Mouse (Mus musculus) gastrocnemius, postnatal 36 days (tissue): ENCODE results near the gene Ptma. TPM values are rescaled to one million over a fixed set of nuclear protein-coding genes. Genes with fewer than 3 reads are reported as not detected.
"Not testable (repeated sequence)": the region's sequence is repeated elsewhere in the genome, so short reads cannot be mapped to it uniquely, and the experiment has no call there.

Experiments
- DNase-seq, 2 experiments: peaks; one replicate each; pipeline ENCODE4 v3.0.0; 2022
- intact Hi-C: fragments of 180-260 bp; cut with DNase I; formaldehyde crosslinking; loops from one replicate; pipeline ENCODE4 v1.15.1; 2025
- total RNA-seq, 2 experiments: library from RNA; stranded (reverse); gene quantifications; 2 replicates each; pipeline ENCODE4 v1.2.3; 2021

The Ptma gene
- total RNA-seq, 2 experiments from 2014 or later, result 74.6 to 88.0 TPM

GRCm38 (mm10) chr1:86510676-86511441, 15.7 kb upstream of the Ptma start:
- intact Hi-C loops, result no loop called here

GRCm38 (mm10) chr1:86512154-86512720, 14.3 kb upstream of the Ptma start:
- intact Hi-C loops, result no loop called here
- no peak for DNase-seq

More at GRCm38 (mm10) chr1:86510676-86511441, 15.7 kb upstream of the Ptma start:
- no peak for DNase-seq

- DNase-seq, intact Hi-C loops: not testable (repeated sequence)
Measured at GRCm38 (mm10) chr1:86513031-86513430, 13.5 kb upstream of the Ptma start.

- no peak for DNase-seq
- intact Hi-C loops, result no loop called here
Measured at GRCm38 (mm10) chr1:86515715-86516410, 10.7 kb upstream of the Ptma start.

GRCm38 (mm10) chr1:86517076-86517475, 9.4 kb upstream of the Ptma start:
- intact Hi-C loops, result no loop called here
- DNase-seq, result no peak

GRCm38 (mm10) chr1:86520361-86520760, 6.2 kb upstream of the Ptma start:
- no peak for DNase-seq
- intact Hi-C loops, result no loop called here

- DNase-seq, result peak in 1 of 2 experiments; percentile 52
- intact Hi-C loops, result loop anchor here (2.0 kb wide), 1 partner anchor 14 kb away; no protein-coding TSS in a partner anchor
Measured at GRCm38 (mm10) chr1:86522286-86522871, 4.1 kb upstream of the Ptma start.

- DNase-seq, result no peak
- intact Hi-C loops, result loop anchor here (2.0 kb wide), 1 partner anchor 15 kb away; no protein-coding TSS in a partner anchor
Measured at GRCm38 (mm10) chr1:86523776-86524618, 2.5 kb upstream of the Ptma start.

GRCm38 (mm10) chr1:86524619-86525498, 1.7 kb upstream of the Ptma start:
- peak; percentile 100 for DNase-seq
- intact Hi-C loops, result loop anchor here (1.0 kb wide), 1 partner anchor 38 kb away; no protein-coding TSS in a partner anchor

GRCm38 (mm10) chr1:86525499-86526115, 919 bp upstream of the Ptma start:
- DNase-seq, result peak; percentile 57 to 81
- intact Hi-C loops, result loop anchor here (1.0 kb wide), 1 partner anchor 38 kb away; no protein-coding TSS in a partner anchor

GRCm38 (mm10) chr1:86526789-86527598, 468 bp downstream of the Ptma start:
- peak; percentile 11 to 50 for DNase-seq
- intact Hi-C loops, result no loop called here

- peak; percentile 81 to 93 for DNase-seq
- intact Hi-C loops, result no loop called here
Measured at GRCm38 (mm10) chr1:86527599-86528486, 1.3 kb downstream of the Ptma start.

- peak in 1 of 2 experiments; percentile 11 for DNase-seq
- intact Hi-C loops, result no loop called here
Measured at GRCm38 (mm10) chr1:86528571-86529180, 2.1 kb downstream of the Ptma start.

GRCm38 (mm10) chr1:86529590-86529989, 3.1 kb downstream of the Ptma start:
- no peak for DNase-seq
- intact Hi-C loops, result no loop called here

GRCm38 (mm10) chr1:86530871-86531546, 4.5 kb downstream of the Ptma start:
- DNase-seq, result no peak
- intact Hi-C loops, result no loop called here
